Mouse (Mus musculus) G1E (cell line): ENCODE results near the gene Sqstm1.

Source experiments
- GATA1 ChIP-seq: IDR thresholded peaks from 2 replicates; pipeline ENCODE4 v1.6.1; 2012; ENCODE audit warnings: borderline replicate concordance, low read length, inconsistent platforms, mixed read lengths
- TAL1 ChIP-seq: conservative IDR thresholded peaks from 2 replicates; pipeline ENCODE4 v1.6.1; 2012; ENCODE audit warnings: low read depth, low read length, inconsistent platforms, mixed read lengths

GRCm38 (mm10) chr11:50210505-50211151 is at the start of gene Sqstm1, which contains the start of gene Mgat4b:
- no peak for TF ChIP-seq TAL1
- TF ChIP-seq GATA1: no peak
